Mouse (Mus musculus) heart, postnatal 0 days (tissue): ENCODE measurements around the gene Gdpd3. TPM values are rescaled to one million over a fixed set of nuclear protein-coding genes. Genes with fewer than 3 reads are reported as not detected.

Source experiments
- ATAC-seq: fragments of 200-750 bp; cut with Nextera tagmentation; 2 replicates; pipeline ENCODE4 v1.8.0; 2017; ENCODE audit warnings: low read depth, moderate number of reproducible peaks, moderate library complexity; ENCODE audit not compliant: insufficient read depth
- DNase-seq: peaks from one replicate; pipeline ENCODE4 v3.0.0-alpha.2; 2016; ENCODE audit warnings: low spot score
- H3K27ac ChIP-seq: fragments of 300-500 bp; sonication (generic); 2 replicates; pipeline ENCODE4 v1.5.1; 2014; ENCODE audit warnings: low read depth, mild to moderate bottlenecking
- H3K27me3 ChIP-seq: fragments of 300-500 bp; sonication (generic); 2 replicates; pipeline ENCODE4 v1.6.1; 2014; ENCODE audit warnings: low read length, mixed read lengths; ENCODE audit not compliant: control insufficient read depth, insufficient read depth
- H3K36me3 ChIP-seq: fragments of 300-500 bp; sonication (generic); replicated peaks from 2 replicates; pipeline ENCODE4 v1.6.1; 2014; ENCODE audit warnings: low read length, mixed read lengths; ENCODE audit not compliant: control insufficient read depth, insufficient read depth
- H3K4me1 ChIP-seq: fragments of 300-500 bp; sonication (generic); 2 replicates; pipeline ENCODE4 v1.6.1; 2014; ENCODE audit warnings: antibody characterized with exemption; ENCODE audit not compliant: control insufficient read depth, insufficient read depth
- H3K4me2 ChIP-seq: fragments of 300-500 bp; sonication (generic); 2 replicates; pipeline ENCODE4 v1.6.1; 2014; ENCODE audit warnings: low read depth, mild to moderate bottlenecking, low read length, moderate library complexity
- H3K4me3 ChIP-seq: fragments of 300-500 bp; sonication (generic); 2 replicates; pipeline ENCODE4 v1.5.1; 2014; ENCODE audit warnings: low read depth, low read length
- H3K9ac ChIP-seq: fragments of 300-500 bp; sonication (generic); replicated peaks from 2 replicates; pipeline ENCODE4 v1.6.1; 2014; ENCODE audit warnings: low read depth, low read length, mixed read lengths
- H3K9me3 ChIP-seq: fragments of 300-500 bp; sonication (generic); replicated peaks from 2 replicates; pipeline ENCODE4 v1.6.1; 2016; ENCODE audit warnings: low read length; ENCODE audit not compliant: control insufficient read depth
- CTCF ChIP-seq: IDR thresholded peaks from 2 replicates; pipeline ENCODE4 v1.5.1; 2016; ENCODE audit warnings: antibody characterized with exemption, control low read depth, low read depth
- EP300 ChIP-seq: IDR thresholded peaks from 2 replicates; pipeline ENCODE4 v1.6.1; 2016; ENCODE audit warnings: antibody characterized with exemption, low read depth
- WGBS: fragments of 180-500 bp; shearing (Covaris S2); extraction: QIAGEN DNeasy Blood & Tissue Kit; methylation state at CpG from one replicate; pipeline ENCODE4 v1.1.7; 2014; 5-methylcytosine and 5-hydroxymethylcytosine counted together
- polyA plus RNA-seq: library from polyadenylated mRNA; unstranded; fragments of >200 nt; fragmentation: Nextera tagmentation; extraction: Ambion mirVana; gene quantifications from 2 replicates; pipeline ENCODE4 v1.2.1, GENCODE M21; 2015
- total RNA-seq: library from RNA; depleted of rRNA; stranded (reverse); fragments of >200 nt; gene quantifications from 2 replicates; pipeline ENCODE4 v1.2.3, GENCODE M21; 2014; ENCODE audit warnings: low replicate concordance

The Gdpd3 gene
- total and polyA plus RNA-seq, 2 experiments from 2014 or later, result 0.77 to 7.9 TPM

DNA sequence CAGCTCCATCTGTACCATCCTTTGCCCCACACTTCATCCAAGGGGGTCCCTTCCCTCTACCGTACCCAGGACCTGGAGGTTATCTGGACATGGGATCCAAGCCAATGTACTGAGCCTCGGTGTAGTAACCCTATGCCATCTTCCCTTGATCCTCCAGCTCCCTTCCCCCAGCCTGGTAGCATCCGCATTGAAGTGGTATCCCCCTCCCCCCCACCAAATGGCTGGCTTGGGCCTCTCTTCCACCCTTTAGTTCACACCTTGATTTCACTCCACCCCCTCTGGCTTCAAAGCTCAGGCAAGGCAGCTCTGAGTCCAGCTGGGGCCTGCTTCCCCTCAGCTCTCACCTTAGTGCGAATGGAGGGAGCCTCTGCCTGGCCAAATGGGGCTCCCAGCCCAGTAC is 18.9 kb downstream of the Gdpd3 start:
- Histone ChIP-seq H3K9me3 (no peaks in the 10 kb centered on the region), H3K27me3 (no peaks in the 10 kb centered on the region), H3K36me3 (peaks cover 58% of the 10 kb centered on the region), H3K9ac (no peak overlapping the region), H3K27ac (no peak overlapping the region), H3K4me1 (peaks cover 12% of the 10 kb centered on the region; the same call in 1 of the 2 replicates), H3K4me2 (no peak overlapping the region), H3K4me3 (no peak overlapping the region)
- ATAC-seq (no peak), DNase-seq (no peak)
- no peak for TF ChIP-seq EP300
- no peak for TF ChIP-seq CTCF
- 66% methylated on average over 4 of the region's 4 CpGs for WGBS

DNA sequence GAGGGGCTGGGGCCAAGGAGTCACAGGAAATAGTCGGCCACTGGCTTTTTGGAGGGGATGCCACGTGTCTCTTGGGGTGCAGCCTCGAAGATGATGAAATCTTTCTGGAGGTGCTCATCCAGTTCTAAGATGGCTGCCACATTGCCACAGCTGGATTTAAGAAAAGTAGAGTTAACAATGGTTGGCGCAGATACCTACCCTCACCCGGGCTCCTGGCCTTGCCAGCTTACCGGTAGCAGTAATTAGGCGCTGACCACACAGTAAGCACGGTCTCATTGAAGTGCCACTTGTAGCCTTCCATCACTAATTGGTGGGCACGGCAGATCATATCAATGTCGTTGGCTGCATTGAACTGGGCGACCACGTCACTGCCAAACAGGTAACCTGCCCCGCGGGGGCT is 20.0 kb downstream of the Gdpd3 start:
- H3K36me3 ChIP-seq, result peaks cover 59% of the 10 kb centered on the region
- no peak for ATAC-seq
- WGBS, result 87% methylated on average over 14 of the region's 14 CpGs

DNA sequence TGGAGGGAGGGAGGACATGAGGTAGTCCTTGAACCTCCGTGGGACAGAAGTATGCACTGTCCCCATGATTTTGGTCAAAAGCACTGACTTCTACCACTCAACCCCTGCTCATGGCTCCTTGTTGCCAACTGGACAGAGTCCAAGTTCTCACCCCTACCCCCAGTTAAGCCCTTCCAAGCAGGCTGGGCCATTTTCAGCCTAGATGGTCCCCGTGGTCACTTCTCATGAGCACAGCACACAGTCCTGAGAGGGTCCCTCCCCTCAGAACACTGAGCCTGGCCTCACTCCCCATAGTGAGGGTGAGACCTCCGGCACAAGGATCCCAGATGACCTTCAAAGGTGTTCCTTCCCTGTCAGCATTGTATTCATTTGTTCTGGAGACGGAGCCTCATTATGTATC is 23.0 kb downstream of the Gdpd3 start:
- Histone ChIP-seq H3K36me3 (peaks cover 59% of the 10 kb centered on the region), H3K4me2 (no peak overlapping the region), H3K27ac (no peak overlapping the region), H3K9me3 (no peaks in the 10 kb centered on the region), H3K27me3 (no peaks in the 10 kb centered on the region), H3K9ac (no peak overlapping the region), H3K4me1 (peaks cover 7% of the 10 kb centered on the region; the same call in 1 of the 2 replicates), H3K4me3 (no peak overlapping the region)
- WGBS, result 80% methylated on average over 4 of the region's 4 CpGs
- no peak for TF ChIP-seq EP300
- ATAC-seq, result no peak
- no peak for DNase-seq

More for the DNA sequence above, 20.0 kb downstream of the Gdpd3 start:
- Histone ChIP-seq H3K27me3 (no peaks in the 10 kb centered on the region), H3K9ac (no peak overlapping the region), H3K4me1 (peaks cover 8% of the 10 kb centered on the region), H3K4me2 (no peak overlapping the region), H3K27ac (no peak overlapping the region), H3K4me3 (no peak overlapping the region), H3K9me3 (no peaks in the 10 kb centered on the region)
- TF ChIP-seq EP300 (no peak), CTCF (no peak)
- DNase-seq, result no peak

DNA sequence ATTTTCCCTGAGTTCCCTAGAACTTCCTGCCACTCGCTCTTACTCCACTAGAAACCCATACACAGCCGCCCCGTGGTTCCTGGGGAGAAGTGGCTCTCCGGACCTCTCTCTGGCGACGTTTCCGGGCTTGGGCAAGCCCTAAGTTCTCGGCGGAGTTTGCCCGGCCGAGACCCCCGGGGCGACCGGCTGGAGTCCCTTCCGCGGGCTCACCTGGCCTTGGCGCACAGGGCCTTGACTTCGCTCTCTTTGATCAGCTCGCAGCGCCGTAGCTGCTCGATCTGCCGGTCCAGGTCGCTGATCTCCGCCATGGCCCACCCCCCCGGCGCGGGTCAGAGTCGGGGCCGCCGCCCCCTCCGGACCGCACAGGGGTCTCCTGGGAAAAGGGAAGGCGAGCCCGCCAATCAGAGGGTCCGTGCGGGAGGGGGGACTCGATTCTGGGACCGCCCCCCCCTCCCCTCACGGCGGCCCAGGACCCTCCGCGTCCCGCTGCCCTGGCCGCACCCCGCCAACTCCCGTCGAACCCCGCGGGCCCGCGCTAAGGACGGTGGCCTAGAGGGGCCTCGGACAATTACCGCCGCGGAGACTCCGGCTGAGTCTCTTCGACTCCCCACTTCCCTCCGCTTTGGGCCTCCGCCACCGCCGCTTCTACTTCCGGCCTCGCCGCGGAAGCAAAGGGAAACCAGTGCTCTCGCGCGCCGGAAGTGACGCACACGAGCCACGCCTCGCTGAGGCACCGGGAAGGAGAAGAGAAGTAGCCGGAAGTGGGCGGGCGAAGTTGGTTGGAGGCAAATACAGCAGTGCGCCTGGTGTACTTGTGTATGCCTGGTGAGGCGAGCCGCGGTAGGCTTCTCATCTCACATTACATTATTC is 26.0 kb downstream of the Gdpd3 start, which contains the start of gene Ppp4c:
Gene Ppp4c, minus strand, starts transcription at position 646 of the 870 bp plus-strand sequence.
- 1% methylated on average over 79 of the region's 83 CpGs for WGBS

DNA sequence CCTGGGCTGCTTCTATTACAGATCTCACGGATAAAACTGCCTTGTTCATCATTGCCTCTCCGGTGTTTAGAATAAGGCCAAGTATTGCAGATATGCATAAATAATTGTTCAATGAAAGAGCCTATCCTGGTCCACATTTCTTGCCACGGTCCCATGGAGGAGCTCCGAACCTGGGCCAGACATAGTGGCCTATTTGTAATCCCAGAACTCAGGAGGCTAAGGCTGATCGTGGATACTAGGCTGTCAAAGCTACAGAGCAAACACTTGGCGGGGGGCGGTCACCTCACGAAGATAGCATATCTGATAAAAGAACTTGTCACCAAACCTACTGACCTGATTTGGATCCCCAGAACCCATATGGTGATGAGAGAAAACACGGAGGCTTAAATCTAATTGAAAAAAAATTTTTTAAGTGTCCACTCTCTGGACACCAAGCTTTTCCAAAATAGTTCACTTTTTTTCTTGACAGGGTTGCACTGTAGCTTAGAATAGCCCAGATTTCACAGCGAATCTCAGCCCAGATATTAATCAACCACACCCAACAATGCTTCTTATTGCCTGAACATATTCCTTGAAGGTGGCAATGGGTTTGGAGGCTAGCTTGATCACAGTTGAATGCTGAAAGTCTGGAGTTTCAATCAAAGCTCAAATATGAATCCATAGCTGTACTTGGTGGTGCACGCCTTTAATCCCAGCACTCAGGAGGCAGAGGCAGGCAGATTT is 26.7 kb downstream of the Gdpd3 start:
- ATAC-seq (no peak), DNase-seq (no peak)
- peaks cover 18% of the 10 kb centered on the region for H3K4me1 ChIP-seq
- 20% methylated on average over 11 of the region's 11 CpGs for WGBS
- peak overlapping the region; percentile 94; the same call in 1 of the 2 replicates for H3K9ac ChIP-seq
- no peaks in the 10 kb centered on the region for H3K27me3 ChIP-seq
- peaks cover 53% of the 10 kb centered on the region for H3K36me3 ChIP-seq
- peak overlapping the region; percentile 56 for H3K4me2 ChIP-seq
- TF ChIP-seq EP300 (no peak), CTCF (no peak)
- no peaks in the 10 kb centered on the region for H3K9me3 ChIP-seq
- H3K4me3 ChIP-seq, result peak overlapping the region; percentile 89
- H3K27ac ChIP-seq, result peak overlapping the region; percentile 94

More for the DNA sequence above, 26.0 kb downstream of the Gdpd3 start, which contains the start of gene Ppp4c:
- H3K27ac ChIP-seq, result peak within 1 kb of the TSS; percentile 94
- H3K27me3 ChIP-seq, result no peaks in the 10 kb centered on the region
- no peaks in the 10 kb centered on the region for H3K9me3 ChIP-seq
- peak within 1 kb of the TSS; percentile 84 for H3K4me2 ChIP-seq
- ATAC-seq (peak; percentile 91), DNase-seq (peak; percentile 97)
- H3K4me3 ChIP-seq, result peak within 1 kb of the TSS; percentile 89
- H3K4me1 ChIP-seq, result peaks cover 10% of the 10 kb centered on the region
- H3K36me3 ChIP-seq, result peaks cover 58% of the 10 kb centered on the region
- H3K9ac ChIP-seq, result peak within 1 kb of the TSS; percentile 94
- TF ChIP-seq CTCF, result no peak
- TF ChIP-seq EP300, result peak; percentile 76
